ENCODE assay signal across 18 mouse cellular contexts in the genomic region with DNA sequence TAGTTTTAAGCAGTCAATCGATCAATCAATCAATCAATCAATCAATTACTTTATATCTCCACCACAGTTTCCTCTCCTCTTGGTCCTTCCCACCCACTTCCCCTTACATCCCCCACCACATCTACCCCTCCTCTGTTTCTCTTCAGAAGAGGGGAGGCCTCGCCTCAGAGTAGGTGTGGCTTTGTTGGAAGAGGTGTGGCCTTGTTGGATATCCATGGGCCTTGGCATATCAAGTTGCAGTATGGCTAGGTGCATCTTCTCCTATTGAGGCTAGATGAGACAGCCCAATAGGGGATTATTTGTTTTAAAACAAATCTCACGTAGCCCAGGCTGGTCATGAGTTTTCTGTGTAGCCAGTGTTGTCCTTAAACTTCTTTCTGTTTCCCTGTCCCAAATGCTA. TPM values are rescaled to one million over a fixed set of nuclear protein-coding genes. Genes with fewer than 3 reads are reported as not detected.
"Had no signal": no experiment of that assay in that cellular context is flagged by ENCODE, and none has a peak within 500 bp of the region (broad histone marks: within the 10 kb centered on the region; RNA-seq: fewer than 3 reads in every experiment).

No protein-coding gene starts in this region.

- H3K9ac ChIP-seq: neural tube, embryonic 12.5 days; neural tube, embryonic 13.5 days; neural tube, embryonic 15.5 days; stomach, embryonic 15.5 days had no signal

- H3K27ac ChIP-seq: neural tube, embryonic 12.5 days; neural tube, embryonic 13.5 days; neural tube, embryonic 15.5 days; stomach, embryonic 15.5 days; stomach, postnatal 0 days had no signal

- H3K4me1 ChIP-seq: neural tube, embryonic 12.5 days; stomach, embryonic 15.5 days had no signal

- H3K4me3 ChIP-seq: neural tube, embryonic 12.5 days; neural tube, embryonic 13.5 days; neural tube, embryonic 15.5 days; stomach, embryonic 15.5 days had no signal

- H3K9me3 ChIP-seq: neural tube, embryonic 12.5 days; neural tube, embryonic 13.5 days; neural tube, embryonic 15.5 days; stomach, embryonic 15.5 days had no signal

- DNase-seq: retina, postnatal 1 day; right cerebral cortex, adult 18-20 months; right cerebral cortex, postnatal 14 days; right cerebral cortex, postnatal 25 days; right cerebral cortex, postnatal 4 days; spleen, adult 18-20 months; thymus, adult 18-20 months; thymus, adult 2 months; thymus, postnatal 14 days; thymus, postnatal 25 days; thymus, postnatal 36 days; thymus, postnatal 4 days had no signal

- H3K36me3 ChIP-seq: neural tube, embryonic 12.5 days; neural tube, embryonic 13.5 days; neural tube, embryonic 15.5 days; stomach, embryonic 15.5 days had no signal

RNA-seq across cellular contexts. Expression of a gene that starts 43.3 kb away (rescaled TPM):
- total RNA-seq: neutrophil, adult 5-6 weeks had no signal
